Mouse (Mus musculus) frontal cortex, postnatal 14 days (tissue): ENCODE measurements around the gene Zfp804a.

Experiments
- DNase-seq, 2 experiments: peaks; one replicate each; pipeline ENCODE4 v3.0.0; 2022; ENCODE audit warnings: low spot score in 2 of 2

The Zfp804a gene

DNA sequence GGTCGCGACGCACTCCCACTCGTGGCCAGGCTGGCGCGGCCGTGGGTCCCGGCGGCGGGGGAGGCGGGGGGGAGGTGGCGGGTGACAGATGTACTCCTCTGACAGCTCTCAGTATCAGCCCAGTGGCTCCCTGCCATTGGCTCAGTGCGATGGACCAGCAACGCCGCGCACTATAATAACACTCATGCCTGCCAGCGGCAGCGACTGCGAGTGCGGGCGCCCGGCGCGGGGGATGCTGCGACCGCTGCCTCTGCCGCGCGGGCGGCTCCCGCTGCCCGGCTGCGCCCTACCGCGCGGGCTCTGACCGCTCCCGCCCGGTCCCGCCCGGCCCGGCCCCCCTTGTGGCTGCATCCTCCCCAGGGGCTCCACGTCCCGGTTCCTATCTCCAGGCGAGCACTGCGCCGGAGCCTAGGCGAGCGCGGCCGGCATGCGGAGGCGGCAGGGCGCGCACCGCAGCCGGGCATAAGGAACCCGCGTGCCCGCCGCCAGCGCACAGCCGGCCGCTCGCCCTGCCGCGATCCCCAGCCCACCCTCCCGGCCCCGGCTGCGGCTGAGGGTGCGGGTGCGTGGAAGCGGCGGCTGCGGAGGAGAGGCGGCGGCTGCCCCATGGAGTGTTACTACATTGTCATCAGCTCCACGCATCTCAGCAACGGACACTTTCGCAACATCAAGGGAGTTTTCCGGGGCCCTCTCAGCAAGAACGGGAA lies at the start of gene Zfp804a:
Gene Zfp804a, plus strand, starts transcription at position 38 of the 707 bp plus-strand sequence.
- DNase-seq = peak; percentile 43 to 44

DNA sequence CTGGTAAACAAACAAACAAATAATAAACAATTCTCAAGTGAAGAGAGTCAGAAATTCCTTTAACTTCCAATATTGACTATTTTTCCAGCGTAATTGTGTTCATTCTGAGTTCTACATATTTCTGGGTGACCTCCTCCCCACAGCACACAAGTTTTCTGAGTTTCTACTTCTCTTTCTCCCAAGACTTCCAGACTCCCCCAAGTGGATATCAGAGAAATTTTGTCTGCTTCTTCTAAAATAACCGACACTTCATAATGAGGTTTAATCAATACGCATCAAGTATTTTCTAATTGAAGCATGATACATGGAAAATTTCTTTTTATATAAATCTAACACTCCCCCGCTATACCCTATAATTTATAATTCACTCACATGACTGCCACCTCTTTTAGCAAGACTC lies 1.4 kb upstream of the Zfp804a start:
- no peak for DNase-seq

DNA sequence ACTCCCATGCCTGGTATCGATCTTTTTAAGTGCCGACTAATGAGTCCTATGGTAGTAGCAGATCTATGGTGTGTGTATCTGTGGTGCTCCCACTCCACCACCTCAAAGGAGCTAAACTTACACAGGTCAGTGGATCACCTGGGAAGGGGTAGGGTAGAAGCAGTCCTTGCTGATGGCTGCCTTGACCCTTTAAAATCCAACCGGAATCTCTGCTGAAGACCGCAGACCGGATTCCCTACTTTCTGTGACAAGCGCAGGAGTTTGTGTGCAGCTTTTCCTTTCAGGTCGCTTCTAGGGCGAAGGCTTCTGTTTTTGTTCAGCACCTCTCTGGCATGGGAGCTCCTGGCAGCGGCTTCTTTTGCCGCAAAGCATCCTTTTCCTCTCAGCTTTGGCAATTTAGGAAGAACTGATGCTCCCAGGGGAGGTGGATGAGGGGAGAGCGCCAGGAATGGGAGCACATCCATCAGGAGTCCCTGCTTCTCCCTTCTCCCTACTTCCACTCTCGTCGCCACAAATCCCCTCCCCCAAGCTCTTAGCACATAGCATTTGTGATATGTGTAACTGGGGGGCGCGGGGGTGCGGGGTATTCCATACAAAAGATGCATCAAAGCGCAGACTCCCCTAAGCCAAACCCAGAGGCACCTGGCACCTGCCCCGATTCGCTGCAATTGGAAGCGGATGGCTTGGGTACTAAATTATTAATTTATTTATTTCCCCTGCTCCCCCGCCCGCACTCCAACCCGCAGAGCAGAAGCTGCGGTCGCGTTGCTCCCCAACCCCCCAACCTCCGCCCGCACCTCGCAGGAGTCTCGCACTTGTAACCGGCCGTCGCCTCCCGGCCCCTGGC lies 461 bp upstream of the Zfp804a start:
- peak; percentile 66 to 74 for DNase-seq

DNA sequence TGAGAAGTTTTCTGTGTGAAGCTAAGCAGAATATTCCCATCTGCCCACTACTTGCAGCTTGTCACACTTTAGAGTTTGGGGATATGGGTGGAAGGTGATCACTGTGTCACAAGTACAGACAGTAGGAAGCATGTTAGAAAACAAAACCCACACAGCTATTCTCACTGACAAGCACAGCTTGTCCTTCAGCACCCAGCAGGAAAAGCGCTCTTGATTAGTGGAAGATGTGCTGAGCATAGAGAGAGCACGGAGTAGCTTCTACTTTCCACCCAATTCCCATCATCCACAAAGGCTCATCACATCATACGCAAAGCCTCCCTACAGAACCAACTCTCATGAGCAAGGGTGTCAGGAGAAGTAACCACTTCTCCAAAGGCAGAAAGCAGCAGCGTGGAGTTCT lies 1.4 kb downstream of the Zfp804a start:
- DNase-seq = no peak

DNA sequence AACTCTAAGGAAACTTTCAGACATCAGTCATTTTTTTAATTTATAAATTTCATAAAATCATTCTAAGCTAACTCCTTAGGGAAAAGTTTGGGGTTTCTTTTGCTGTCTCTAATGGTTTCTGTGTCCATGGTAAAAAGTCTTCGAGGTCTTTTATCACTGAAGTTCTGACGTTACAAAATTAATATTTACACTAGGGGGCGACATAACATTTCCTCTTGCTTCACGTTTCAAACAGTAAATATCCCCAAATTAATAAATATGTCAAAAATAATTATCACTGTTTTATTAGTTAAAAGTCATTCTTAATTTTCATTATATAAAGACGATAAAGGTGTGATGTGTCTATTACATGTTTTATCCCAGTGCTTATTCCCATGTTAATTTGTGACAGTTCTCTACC lies 11.6 kb downstream of the Zfp804a start:
- no peak for DNase-seq

DNA sequence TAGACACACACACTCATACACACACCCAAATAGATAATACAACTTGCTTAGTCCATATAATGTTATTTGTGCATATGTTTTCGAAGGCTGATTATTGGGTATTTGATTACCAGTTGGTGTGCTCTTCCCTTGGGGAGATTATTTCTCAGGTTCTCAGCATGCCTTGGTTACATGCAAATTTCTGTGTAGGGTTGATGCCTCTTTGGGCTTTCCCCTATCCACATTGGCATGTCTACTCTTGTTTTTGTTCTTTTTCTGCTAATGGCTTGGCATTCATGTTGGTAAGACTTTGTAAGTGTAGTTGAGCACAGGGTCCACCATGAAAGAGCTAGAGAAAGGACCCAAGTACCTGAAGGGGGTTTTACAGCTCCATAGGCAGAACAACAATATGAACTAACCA lies 14.9 kb downstream of the Zfp804a start:
- DNase-seq = no peak

DNA sequence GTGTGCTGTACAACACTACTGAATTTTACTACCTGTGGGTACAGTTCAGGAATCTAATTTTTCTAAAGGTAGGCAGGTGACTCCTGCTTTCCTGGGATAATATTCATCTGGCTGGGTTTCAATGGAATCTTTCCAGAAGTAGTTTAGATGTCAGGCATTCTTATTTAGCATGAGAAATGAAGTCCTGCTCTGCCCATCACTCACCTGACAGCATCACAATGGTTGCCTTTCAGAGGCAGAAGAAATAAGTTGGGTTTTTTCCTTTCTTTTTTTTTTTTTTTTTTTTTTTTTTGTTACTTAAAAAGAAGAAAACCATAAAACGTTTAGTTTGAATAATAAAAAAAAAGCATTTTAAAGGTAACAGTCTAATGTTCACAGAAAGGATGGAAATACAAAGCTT lies 16.1 kb downstream of the Zfp804a start:
- no peak for DNase-seq

DNA sequence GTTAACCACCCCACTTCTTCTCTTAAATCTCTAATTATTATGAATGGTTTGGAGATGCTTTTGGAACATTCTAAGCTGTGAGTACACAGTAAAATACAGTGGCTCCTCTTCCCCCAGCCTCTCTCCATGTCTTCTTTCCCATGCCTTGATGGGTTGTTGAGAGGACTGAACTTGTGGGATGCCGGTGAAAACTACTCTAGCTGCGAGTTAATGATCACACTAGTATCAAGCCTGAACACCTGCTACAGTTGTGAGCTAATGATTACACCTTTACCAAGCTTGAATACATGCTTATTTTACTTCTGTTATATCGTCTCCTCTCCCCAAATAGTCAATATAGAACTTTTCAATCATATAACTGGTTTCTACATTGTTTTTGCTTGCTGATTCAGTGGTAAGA lies 23.9 kb downstream of the Zfp804a start:
- no peak for DNase-seq

DNA sequence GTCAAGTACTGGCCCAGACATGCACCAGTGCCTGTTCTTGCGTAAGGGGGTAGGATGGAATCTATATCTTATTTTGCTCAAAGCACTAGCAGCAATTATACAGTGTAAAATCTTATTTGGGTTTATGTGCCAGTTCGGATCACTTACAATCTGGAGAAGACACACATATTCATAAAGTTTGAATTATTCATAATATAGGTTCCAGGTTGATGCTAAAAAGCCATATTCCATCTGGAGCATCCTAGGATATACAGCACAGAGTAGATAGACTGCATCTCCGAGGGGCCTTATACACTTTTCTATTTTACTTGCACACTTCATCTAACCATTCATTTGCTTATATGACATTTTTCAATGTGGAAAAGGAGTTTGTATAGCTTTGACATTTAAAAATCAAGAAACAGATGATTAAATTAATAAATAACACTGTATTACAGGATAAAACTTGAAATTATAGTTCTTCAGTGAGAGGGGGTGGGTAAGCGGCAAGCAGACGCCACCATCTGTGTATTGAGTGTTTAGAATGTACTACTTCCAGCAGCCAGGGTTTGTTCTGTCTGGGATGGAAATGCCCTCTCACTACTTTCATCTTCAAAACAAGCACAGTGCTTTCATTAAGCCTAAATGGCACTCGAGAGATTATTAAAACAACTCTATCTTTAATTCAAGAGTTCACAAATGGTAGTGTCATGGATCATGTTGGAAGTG lies 25.4 kb downstream of the Zfp804a start:
- no peak for DNase-seq

DNA sequence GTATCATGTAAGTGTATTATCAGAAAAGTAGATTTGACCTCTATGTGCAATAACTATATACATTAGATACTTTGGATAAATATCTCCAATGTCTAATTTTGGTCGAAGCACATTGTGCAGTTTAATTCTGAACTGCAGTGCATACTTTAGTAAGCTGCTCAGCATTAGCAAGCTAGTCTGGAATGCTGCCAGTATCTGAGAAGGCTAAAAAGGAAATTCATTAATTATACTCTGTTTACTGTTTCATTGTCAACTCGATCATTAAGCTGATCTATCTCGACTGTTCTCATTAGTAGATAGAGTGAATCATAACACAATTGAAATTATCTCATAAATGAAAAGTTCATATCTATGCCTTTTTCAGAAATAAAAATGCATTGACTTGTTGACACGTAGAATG lies 27.7 kb downstream of the Zfp804a start:
- no peak for DNase-seq

DNA sequence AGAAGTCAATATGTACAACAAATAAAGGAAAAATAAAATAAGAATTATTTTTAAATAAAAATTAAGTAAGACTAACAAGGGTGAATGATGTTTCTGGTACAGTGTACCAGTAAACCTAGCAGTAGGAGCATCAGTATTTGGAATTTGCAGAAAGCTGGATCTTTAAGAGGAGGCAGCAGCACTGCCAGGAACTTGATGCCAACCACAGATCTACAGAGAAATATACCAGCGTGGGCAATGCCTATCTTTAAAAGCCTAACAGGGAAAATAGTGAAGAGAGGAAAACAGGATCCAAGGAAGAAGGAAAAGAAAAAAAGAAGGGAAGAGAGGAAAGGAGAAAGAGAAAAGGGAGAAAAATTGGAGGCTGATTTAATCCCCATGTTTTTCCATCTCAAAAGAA lies 60.1 kb downstream of the Zfp804a start:
- no peak for DNase-seq

DNA sequence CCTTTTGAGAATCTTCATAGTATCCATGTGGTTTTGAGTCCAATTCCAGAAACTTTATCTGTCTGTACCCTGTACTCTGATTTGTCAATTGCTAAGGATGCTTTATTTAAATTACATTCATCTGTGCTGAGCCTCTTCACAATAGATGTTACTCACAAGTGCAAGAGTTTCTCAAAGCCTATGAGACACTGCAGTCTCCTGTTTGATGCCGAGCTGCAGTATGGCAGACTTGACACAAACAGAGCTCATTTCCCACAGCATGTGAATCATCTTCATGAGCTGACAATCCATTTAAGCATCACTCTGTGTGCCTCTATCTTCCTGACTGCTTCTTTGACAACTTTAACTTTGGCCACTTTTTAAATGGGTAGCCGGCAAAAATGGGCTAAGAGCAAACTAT lies 60.6 kb downstream of the Zfp804a start:
- DNase-seq = no peak

DNA sequence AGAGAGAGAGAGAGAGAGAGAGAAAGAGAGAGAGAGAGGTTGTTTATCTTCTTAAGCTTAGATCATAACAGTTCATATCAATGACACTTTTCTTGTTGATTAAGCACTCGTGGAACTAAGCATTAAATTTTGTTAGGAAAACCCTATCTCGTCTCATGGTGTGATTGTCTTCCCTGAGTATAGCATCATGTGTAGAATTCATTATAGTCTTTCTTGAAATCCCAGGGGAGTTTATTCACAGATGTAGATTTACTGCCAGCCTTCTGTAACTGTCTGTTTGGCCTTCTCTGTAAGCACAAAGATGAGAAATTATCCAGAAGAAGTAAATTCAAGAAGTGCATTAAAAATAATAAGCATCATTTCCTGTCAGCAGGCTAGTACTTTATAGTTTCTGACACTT lies 66.6 kb downstream of the Zfp804a start:
- no peak for DNase-seq

DNA sequence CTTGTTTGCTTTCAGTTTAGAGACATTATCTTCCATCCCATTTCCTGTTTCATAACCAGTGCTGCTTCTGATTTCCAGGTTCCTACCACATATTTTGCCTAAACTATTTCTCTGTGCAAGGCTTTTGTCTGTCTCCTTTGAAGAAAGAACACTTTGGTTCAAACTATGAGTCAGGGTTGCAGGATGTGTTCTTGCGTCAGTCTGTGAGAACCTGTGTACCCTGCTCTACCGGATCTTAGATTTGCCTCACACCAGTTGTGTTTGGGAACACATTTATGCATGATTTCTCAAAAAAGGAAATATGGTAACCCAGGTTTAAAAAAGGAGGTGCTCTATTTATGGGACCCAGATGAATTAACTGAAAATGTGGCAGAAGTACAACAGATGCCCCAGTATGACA lies 125.7 kb downstream of the Zfp804a start:
- no peak for DNase-seq

DNA sequence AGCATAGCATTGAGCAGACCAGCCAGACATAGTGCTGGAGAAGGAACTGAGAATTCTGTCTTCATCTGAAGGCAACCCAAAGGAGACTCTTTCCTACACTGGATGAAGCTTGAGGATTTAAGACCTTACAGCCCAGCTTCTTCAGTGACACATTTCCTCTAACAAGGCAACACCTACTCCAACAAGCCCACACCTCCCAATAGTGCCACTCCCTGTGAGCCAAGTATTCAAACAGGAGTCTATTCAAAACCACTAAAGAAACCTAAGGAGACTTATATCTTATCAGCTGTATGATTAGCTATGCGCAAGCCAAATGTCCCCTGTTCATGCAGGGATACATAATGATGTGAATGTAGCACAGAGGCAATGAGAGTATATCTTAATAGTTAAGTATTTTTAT lies 128.0 kb downstream of the Zfp804a start:
- DNase-seq = no peak

DNA sequence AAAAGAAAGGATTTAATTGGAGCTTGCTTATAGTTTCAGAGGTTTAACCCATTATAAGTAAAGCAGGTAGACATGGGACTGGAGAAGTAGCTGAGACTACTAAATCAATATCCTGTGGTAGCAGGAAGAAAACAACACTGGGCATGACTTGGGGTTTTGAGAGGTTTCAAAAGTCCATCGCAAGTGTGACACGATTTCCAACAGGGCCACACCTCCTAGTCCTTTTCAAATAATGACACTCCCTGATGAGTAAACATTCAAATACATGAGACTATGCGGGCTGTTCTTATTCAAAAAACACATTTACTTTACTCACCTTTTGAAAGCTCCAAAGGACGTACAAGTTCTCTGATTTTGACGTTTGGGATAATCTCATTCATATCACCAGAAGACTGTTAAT lies 146.9 kb downstream of the Zfp804a start:
- no peak for DNase-seq

DNA sequence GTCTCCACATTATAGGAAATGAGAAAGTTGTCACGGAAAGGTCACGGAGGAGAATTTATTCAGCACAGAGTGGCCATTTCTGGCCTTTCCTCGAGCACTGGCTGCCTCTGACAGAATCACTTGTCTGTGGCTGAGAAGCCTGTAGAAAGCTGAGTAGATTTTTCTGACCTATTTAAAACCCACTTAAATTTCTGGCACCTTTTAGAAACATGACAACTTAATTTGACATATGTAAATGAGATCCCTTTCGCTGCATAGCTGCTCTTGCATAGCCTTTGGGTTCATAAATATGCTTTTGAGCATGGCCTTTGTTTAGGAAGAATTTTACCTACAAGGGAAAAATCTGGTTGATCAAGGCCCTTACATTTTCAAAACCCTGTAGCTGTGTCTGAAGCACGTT lies 147.6 kb downstream of the Zfp804a start:
- no peak for DNase-seq

DNA sequence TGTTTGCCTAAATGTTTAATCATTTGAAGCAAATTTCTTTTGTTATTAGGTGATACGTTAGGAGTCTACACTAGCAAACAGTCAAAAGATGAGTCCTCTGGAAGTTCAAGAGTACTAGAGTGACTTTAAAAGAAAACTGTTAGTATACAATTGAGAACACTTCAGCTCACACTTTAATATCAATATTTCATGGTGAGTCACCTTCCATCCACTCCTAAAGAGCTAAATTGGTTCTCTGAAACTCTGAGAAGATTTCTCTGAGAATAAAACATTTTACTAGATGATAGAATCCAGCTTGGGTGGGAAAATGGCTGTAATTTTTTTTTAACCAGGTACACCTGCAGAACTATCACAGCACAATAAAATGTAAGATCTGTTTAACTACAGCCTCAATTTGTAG lies 157.6 kb downstream of the Zfp804a start:
- no peak for DNase-seq

DNA sequence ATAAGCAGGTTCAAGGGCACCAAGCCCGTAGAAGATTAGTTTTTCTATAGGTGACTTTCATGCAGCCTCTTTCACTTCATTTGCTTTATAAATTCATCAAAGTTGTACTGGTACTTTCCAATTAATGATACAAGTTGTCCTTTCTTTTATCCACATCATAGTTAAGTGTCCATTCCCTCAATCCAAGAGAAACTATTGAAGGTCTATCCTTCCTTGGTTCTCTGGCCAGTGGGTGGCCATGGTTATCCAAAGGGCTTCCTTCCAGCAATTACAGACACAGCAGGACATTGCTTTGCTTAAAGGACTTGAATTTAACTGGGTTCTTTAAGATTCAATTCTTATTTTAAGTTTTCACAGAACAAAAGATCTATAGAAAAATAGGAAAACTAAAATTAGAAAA lies 158.9 kb downstream of the Zfp804a start:
- DNase-seq = no peak

DNA sequence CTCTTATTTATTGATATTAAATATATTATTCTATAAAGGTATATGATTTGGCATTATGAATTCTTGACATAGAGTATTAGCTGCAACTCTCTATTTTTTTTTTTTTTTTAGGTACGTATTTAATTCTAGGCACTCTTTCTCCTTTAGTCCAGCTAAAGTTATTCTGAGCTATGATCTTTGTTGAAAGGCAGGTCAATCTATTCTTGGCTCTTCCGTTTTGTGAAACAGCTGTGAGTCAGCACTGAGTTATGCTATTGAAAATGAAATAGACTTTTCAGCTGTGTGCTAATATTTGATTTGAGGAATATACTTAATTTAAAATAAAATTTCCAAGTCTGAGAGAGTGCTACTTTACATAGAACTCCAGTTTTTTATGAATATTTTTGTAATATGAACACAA lies 164.9 kb downstream of the Zfp804a start:
- no peak for DNase-seq

DNA sequence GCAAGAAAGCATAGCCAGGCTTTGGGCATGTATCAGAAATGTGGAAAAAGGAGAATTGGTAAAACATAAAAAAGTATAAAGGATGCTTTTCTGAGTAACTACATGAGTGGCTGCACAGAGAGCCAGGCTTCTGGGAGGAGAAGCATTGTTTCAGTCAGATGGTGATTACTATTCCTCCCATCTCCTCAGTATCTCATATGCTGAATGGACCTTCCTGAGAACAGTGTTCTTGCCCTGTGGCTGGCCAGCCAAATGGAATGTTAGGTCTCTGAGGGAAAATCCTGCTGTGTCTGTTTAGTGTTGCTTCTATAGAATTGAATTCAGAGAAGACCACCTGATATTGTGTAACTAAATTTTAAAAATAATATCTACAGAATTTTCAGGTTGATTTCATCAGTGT lies 193.0 kb downstream of the Zfp804a start:
- no peak for DNase-seq

DNA sequence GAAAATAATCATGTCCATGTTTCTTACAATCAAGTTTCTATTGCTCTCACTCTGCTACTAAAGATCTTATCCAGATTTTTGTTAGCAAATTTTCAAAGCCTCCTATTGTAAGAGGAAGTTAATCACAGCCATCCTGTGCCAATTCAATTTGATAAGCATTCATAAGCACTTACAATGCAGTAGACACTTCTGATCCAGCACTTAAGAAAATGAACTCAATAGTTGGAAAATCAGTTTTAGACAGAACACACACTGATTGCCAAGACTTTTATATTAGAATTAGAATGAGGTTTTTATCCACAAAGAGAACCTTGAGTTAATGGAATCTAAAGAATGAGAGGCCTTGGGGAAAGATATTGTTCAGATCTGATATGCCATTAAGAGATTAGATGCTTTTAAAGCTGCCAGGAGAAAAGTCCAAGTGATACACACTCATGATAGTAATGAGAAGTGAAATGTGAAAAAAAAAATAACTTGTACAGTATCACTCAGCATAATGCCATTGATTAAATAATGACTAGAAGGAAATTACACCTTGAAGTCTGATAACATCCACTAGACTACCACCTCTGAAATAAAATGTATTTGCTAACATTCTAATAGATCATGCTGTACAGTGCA lies 194.0 kb downstream of the Zfp804a start:
- no peak for DNase-seq
